Mouse (Mus musculus) telencephalon, adult 2 months (tissue): ENCODE data around the gene Zfp763.
"Not testable (repeated sequence)": the region's sequence is repeated elsewhere in the genome, so short reads cannot be mapped to it uniquely, and the experiment has no call there.

ENCODE experiments used
- DNase-seq: peaks from one replicate; pipeline ENCODE4 v3.0.0-alpha.2; 2011; ENCODE audit warnings: low read depth, low spot score

Zfp763 gene

DNA sequence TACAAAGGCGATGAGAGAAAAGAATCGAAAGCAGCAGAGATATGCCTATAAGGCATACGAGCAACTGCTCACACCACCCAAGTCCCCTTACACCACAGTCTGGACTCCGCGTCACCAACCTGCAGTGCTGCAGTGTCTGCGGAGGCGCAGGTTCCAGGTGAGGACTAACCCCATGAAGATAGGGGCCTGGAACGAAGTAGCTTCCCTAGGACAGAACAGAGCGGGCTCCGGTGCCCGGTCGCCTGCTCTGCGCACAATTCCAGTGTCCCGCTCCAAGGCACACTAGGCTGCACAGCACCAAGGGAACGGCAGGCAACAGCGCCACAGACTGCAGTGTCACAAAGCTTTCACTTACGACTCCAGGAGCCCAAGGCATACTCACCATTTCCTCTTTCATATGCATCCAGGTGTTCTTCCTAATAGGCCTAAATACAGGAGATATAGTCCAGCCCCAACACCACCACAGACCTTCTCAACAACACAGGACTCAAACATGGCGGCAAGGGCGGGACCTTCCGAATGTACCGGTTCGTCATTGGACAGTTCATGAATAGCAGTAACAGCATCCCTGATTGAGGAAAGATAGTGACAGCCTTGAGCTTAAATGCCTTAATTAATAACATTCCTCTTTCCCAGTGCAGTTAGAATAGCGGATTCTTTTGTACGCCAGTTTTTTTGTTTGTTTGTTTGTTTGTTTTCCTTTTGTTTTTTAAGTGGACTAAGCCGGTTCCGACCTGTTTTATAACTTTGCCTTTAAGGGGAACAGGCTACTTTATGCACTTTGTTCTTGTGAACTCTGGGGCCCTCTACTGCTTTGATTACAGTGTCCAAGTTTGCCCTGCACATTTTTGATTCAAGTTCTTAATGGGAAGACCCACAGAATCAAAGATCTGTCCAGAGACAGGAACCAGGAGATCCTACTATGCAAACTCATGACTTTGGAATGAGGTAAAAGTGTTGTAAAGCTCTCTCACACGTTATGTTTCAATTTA, at the start of gene Zfp763:
Gene Zfp763 (minus strand): TSS at position 503 of the 992 bp plus-strand sequence.
- peak; percentile 86 for DNase-seq

DNA sequence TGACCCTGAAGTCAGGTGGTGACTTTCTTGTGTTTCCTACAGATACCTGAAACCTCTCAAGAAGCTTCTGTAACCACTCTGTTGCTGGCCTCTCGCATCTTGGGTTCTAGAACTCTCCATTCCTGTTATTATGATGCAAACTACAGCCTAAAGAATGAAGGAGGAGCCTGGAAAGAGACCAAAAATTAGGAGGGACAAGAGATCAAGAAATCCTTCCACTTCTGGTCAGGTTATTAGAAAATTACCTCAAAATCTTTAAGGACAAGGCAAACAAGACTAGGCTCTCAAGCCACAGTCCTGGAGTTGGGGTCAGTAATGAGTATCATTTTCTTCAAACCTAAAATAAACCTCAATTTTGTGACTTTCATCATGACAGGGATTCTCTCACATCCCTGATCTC, 34.8 kb upstream of the Zfp763 start, which contains the start of gene 4921501E09Rik:
Gene 4921501E09Rik (minus strand): TSS at position 101 of the 400 bp plus-strand sequence.
- DNase-seq, result no peak

DNA sequence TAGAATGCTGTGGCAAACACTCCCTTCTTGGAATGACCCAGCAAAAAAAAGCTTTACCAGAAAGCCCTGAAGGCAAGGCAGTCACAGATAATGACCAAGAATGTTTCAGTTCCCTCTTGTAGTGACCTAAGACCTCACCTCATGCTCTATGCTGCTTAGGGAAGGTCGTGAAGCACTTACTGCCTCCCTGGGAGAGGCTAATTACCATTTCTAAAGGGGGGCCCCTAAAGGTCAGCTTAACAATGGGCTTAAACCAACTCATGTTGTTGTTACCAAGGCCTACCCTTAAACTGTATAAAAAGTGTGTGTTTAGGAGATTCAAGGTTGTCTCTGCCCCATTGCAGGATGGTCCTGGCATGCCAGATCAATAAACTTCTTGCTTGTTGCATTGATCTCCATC, 29.8 kb upstream of the Zfp763 start:
- DNase-seq, result no peak

DNA sequence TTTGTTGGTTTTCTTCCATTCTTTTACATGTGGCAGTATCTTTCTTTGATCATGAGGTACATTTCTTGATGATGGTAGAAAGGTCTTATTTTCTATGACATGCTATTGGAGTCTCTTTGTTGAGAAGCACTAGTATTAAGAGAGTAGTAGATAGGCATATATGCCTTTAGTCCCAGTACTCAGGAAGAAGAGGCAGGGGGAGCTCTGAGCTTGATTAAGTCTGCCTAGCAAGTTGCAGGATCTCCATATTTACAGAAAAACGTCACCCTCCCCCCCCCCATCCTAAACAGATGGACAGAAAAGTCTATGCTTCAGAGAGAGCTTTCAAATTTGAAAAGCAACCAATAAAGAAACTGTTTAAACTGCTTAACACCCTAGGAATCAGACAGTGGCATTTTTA, 25.6 kb upstream of the Zfp763 start:
- DNase-seq, result no peak

DNA sequence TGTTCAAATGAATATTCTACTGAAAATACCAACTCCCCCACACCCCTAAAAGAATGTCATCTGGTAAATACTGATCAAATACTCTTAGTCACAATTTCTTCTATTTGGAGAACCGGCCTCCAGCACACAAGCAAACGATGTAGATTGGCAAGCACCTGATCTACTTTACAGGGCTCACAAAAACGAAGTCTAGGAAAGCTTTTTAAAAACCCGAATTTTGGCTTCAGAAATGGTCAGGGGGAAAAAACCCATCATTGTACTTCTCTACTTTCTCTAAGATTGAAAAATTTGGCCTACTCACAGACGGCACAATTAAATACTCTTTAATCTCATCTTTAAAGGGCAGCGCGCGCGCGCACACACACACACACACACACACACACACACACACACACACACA, 826 bp downstream of the Zfp763 start:
- DNase-seq, result peak; percentile 3

DNA sequence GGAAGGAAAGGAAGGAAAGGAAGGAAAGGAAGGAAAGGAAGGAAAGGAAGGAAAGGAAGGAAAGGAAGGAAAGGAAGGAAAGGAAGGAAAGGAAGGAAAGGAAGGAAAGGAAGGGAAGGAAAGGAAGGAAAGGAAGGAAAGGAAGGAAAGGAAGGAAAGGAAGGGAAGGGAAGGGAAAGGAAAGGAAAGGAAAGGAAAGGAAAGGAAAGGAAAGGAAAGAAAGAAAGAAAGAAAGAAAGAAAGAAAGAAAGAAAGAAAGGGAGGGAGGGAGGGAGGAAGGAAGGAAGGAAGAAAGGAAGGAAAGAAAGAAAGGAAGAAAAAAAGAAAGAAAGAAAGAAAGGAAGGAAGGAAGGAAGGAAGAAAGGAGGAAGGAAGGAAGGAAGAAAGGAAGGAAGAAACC, 12.8 kb downstream of the Zfp763 start:
- not testable (repeated sequence) for DNase-seq

DNA sequence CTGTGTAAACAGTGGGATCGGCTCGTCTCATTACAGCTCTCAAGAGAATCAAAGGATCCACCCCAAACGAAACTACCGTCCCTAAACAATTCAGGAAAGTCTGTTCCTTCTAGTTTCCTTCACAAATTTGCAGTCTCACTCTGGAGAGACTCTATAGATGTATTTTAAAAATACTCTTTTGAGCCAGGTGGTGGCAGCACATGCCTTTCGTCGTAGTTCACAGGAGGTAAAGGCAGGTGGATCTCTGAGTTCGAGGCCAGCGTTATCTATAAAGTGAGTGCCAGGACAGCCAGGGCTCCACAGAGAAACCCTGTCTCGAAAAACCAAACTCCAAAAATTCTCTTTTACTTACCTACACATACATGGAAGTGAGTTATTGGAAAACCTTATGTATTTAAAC, 24.9 kb downstream of the Zfp763 start:
- no peak for DNase-seq

DNA sequence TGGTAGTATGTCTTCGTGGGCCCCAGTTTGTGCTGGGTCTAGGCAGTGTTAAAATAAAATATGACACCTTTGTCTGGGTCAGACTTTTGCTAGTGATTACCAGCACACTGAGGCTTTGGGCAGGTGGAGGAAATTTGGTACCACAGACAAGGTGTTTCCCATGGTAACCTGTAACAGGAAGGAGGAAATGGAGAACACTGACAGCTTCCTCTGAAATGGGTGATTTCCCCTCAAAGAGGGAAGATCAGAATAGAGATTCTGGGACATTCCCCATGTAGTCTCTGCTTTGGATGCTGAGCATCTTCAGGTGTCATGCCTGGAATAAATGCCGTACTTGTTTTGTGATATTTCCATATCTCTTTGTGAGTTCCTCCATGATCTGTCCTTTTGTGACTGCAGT, 34.7 kb downstream of the Zfp763 start:
- no peak for DNase-seq

DNA sequence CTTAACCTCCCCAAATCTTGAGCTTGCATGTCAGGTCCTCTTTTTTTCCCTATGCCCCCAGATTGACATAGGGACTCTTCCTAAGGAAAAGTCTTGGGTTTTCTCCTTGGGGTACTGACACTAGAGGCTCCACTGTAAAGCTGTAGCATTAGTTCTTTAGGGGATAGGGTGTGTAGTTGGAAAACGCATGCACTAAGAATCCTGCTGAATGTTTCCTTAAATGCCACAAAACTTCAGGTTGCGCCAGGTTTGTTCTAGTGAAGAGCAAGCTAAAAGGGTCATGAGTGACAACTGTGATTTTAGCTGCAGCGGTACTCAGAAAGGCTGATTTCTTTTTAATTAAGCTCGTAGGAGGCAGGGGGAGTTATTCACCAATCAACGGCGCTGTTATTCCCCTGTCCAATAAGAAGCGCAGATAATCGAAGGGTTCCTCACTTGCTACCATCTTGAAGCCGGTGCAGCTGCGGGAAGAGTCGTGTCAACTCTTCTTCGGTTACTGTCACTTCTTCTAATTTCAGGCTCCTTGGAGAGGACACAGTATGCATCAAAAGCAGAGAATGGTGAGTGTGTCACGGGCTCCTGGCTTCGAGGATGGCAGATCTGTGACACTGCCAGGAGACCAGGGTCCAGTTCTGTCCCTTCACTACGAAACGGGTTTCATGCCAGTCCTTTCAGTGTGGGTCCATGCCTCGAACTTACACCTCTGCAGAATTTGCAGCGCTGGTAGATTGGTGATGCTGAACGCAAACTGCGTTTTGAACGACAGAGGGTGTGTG, 40.3 kb downstream of the Zfp763 start, which contains the start of gene Zfp952:
Gene Zfp952 (plus strand): TSS at position 431 of the 776 bp plus-strand sequence.
- peak; percentile 91 for DNase-seq

DNA sequence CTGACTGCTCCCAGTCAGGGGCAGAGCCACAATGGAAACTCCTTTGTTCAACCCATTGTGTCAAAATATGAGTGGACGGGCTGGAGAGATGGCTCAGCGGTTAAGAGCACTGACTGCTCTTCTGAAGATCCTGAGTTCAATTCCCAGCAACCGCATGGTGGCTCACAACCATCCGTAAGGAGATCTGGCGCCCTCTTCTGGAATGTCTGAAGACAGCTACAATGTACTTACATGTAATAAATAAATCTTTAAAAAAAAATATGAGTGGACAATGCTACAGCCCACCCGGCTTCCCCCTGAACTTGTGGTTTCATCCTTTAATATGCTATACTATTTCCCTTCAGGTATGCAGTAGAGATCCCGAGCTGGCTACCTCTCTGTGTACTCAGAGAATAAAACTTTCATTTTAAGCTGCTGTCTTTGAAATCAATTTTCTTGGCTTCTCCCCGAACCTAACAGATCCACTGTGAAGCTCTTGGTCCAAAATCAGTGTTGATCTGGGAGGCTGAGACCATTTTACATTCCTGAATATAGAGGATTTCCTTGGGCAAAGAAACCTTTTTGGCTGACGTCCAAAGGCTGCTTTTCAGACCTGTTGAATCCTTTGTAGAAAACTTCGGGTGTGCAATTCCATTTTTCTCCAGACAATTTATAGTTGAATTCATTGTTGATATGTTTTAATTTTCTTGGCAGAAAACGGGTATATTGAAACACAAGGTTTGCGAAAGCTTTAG, 41.1 kb downstream of the Zfp763 start:
- DNase-seq, result no peak

DNA sequence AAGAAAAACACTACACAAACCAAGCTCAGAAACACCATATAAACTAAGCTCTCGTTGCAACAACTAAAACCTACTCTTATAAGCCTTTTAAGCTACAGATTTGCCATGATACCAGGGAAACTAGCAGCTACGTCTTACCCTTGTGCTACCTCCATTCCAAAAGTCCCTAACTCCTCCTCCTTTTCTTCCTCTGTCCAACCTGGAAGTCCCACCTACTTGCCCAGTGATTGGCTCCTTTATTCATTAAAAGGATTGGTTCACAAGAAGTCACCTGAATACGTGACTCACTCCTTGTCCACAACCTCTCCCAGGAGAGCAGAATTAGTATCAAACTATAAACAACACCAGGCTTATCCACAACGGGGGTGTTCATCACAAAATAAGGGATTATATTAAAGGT, 46.9 kb downstream of the Zfp763 start:
- DNase-seq, result no peak

DNA sequence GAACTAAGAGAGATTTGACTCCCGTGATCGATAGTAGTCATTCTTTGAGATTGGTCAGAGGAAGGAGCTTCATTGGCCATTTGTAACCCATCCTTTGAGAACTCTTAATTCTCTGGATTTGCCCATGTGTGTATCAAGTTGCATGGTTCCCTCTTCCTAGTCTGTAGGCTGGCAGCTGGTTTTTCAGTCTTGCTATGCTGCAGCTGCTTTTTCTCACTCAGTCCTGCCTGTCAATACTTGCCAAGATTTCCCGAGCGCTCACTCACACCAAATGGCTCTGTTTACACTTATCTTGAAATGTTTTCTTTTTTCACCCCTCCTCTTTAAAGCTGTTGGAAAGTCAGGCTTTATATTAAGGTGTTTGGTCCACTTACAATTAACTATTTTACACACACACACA, 51.8 kb downstream of the Zfp763 start:
- no peak for DNase-seq
